Mouse (Mus musculus) liver, postnatal 0 days (tissue): ENCODE measurements around the gene Tmem131l.

Source experiments
- CTCF ChIP-seq: sonication (generic); IDR thresholded peaks from 2 replicates; pipeline ENCODE4 v1.5.1; 2016; ENCODE audit warnings: antibody characterized with exemption, low read depth
- EP300 ChIP-seq: IDR thresholded peaks from 2 replicates; pipeline ENCODE4 v1.6.1; 2016; ENCODE audit warnings: antibody characterized with exemption, low read depth, mild to moderate bottlenecking

- TF ChIP-seq EP300 (no peak), CTCF (no peak)
Measured at GRCm38 (mm10) chr3:83962571-83962970, 77.4 kb downstream of the Tmem131l start.
